Mouse (Mus musculus) monocyte, adult 5-6 weeks (primary cell): ENCODE data around the gene Zdhhc6. TPM values are rescaled to one million over a fixed set of nuclear protein-coding genes. Genes with fewer than 3 reads are reported as not detected.

Experiments used
- ATAC-seq: fragments of 153-309, 156-312 bp; replicated peaks from 2 replicates; pipeline ENCODE4 v1.8.0; 2017; ENCODE audit warnings: mild to moderate bottlenecking; ENCODE audit not compliant: low TSS enrichment, insufficient number of reproducible peaks, severe bottlenecking, poor library complexity, low FRiP score
- total RNA-seq: library from RNA; stranded (forward); fragments of 200-1000, 200-491, 200-594 nt; gene quantifications from 3 replicates; pipeline ENCODE4 v1.2.3, GENCODE M21; 2017

The Zdhhc6 gene
- total RNA-seq, 1 experiment from 2014 or later: 84.5 TPM

DNA sequence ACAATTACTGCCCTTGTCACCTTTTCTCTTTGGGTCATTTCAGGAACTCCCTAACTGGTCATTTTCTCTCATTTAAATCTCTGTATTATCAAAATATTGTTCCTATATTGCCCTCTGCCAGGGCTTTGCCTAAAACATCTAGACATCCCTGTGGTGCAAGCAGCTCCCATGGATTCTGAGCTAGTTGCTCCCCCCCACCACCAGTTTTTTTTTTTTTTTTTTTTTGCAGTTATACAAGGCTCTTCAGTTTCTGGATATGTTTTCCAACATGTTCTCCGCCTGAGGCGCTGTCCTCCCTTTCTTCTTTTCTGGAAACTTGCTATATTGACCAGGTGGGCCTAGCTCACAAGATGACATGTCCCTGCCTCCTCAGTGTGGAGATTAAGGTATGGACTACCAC lies 2.2 kb downstream of the Zdhhc6 start:
- no peak for ATAC-seq

GRCm38 (mm10) chr19:55311874-55312273 lies 4.0 kb downstream of the Zdhhc6 start:
- peak; percentile 77 for ATAC-seq

GRCm38 (mm10) chr19:55305024-55305423 lies 10.8 kb downstream of the Zdhhc6 start:
- ATAC-seq: no peak

DNA sequence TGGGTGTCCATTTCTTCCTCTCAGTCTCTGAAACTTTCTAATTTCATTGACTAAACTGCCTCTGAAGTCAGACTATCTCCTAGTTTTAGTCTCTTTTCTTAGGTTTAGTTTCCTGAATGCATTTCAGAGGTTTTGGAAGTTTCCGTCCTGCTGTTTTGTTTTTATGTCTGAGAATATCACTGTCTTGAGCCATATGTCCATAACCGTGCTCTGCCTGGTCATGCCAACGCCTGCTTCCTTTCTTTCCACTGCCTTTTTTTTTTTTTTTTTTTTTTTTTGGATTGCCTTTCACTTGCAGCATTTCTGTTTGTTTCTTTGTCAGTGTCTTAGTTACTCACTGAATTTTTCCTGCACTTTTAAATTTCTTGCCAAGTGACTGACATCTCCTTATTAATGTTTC lies 15.3 kb downstream of the Zdhhc6 start:
- no peak for ATAC-seq

GRCm38 (mm10) chr19:55299378-55299777 lies 16.5 kb downstream of the Zdhhc6 start:
- ATAC-seq: no peak; the same call in 1 of the 2 replicates

DNA sequence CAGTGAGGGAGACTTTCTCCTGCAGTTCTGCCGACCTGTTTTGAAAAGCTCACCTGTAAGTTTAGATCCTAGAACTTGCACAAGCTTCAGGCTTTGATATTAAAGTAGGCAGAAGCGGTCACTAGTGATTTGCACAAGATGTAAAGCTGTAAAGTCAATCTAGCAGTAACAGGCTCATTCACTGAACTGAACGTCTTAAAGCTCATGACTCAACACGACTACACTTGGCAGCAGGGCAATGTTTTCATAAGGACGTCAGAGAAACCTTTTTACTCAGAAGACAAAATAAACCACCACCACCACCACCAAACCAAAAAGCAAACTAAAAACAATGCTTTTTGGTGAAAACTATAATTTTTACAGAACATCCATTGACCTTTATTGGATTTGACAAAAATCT lies 17.9 kb downstream of the Zdhhc6 start:
- no peak for ATAC-seq

GRCm38 (mm10) chr19:55297489-55297888 lies 18.3 kb downstream of the Zdhhc6 start:
- no peak for ATAC-seq

DNA sequence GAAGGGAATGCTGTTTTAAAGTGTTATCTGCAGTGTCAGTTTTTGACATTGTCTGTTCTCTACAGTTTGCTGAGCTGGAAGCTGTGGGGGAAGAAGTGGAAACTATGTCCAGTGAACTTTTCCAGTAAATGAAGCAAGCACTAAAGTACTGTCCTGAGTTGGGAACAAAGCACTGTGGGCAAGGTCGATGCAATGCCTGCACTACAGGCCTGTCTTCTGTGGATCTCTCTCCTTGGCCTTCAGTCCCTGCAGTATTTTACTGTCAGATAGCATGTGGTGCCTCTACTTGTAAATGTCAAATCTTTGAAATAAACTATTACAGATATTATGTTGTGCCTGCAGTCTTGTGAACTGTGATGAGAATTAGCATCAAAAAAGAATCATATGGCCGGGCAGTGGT lies 19.5 kb downstream of the Zdhhc6 start:
- no peak for ATAC-seq

DNA sequence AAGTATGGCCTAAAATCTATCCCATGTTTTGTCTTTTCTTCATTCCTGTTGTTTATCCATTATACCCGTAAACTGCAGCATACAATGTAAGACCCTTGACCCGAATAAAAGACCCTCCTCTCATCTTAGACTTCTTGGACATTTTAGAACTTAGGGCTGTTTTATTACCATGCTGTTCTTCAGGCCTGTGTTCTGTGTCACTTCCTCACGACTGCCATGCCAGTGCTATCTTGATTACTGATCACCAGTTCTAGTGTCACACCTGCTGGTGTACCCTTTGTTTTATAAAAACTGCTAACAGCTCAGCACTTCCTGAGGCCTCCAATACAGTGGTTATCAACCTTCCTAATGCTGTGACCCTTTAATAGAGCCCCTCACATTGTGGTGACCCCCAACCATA lies 20.3 kb downstream of the Zdhhc6 start:
- no peak for ATAC-seq

DNA sequence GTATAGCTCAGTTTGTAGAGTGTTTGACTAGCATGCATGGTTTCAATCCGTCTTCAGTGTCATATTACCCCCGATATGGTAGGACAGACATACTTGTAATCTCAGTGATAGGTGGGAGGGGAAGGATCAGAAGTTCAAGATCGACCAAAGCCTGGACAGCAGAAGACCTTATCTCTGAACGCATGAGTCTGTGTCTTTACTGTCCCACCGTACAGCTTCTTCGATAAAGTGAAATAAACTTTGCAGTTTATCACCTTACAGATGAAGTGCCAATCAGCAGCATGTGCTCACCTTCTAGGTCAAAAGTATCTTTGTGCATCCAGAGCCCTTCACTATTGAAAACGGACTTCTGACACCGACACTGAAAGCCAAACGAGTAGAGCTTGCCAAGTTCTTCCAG lies 20.8 kb downstream of the Zdhhc6 start:
- ATAC-seq: no peak

- ATAC-seq: no peak
These were observed 22.7 kb downstream of the Zdhhc6 start for GRCm38 (mm10) chr19:55293175-55293574.

GRCm38 (mm10) chr19:55292210-55292850 lies 23.5 kb downstream of the Zdhhc6 start:
- no peak for ATAC-seq

- ATAC-seq: no peak
These were observed 25.1 kb downstream of the Zdhhc6 start for GRCm38 (mm10) chr19:55290621-55291270.

DNA sequence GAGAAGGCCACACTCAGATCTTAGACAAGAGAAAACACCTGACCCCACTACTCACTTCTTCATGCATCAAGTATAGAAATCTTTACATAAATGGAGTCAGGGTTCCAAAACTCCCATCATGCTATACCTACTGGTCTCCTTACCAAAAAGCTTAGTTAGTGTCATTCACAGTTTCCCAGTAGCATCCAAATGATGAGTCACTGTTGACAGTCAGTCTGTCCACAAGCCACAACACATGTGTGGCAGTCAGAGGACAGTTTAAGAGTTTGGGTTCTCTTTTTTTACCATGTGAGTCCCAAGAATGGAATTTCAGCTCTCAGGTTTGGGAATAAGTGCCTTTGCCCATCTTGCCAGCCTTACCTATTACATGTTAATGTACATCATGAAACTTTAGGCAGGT lies 26.9 kb downstream of the Zdhhc6 start:
- no peak for ATAC-seq

DNA sequence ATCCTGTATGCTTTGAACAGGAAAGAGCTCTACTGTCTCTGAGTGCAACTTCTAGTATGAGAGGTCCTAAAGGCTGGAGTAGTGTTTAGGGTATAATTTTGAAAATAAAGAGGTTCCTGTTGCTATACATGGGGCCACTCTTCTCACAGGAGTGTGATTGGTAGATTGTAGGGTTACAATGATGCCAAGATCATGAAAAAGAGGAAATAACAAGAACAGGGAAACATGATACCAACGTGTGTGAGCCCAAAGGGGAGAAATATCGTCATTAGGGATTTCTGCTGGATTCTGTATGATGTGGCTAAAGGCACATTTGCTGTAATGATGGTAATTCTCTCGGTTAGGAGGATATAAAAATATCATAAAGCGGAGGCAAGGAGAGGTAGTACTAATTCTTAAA lies 29.8 kb downstream of the Zdhhc6 start:
- ATAC-seq: no peak

DNA sequence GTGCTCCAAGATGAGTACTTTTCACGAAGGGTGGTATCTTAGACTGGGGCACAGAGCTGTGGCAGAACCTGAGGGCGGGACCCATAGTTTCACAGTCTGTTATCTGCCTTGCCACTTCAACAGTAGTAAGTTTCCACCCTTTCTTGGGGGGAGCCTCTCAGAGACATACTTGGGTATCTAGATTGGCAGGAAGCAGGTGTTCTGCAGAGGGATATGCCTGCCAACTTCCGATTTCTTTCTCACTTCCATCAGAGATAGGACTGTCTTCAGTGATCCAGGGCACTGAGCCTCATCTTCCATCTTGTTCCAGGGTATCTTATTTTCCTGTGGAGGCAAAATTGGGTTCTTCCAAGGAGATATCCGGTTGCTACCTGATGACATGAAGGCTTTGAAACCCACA lies 31.7 kb downstream of the Zdhhc6 start:
- no peak for ATAC-seq

- ATAC-seq: no peak
These were observed 39.1 kb downstream of the Zdhhc6 start for GRCm38 (mm10) chr19:55276770-55277169.

DNA sequence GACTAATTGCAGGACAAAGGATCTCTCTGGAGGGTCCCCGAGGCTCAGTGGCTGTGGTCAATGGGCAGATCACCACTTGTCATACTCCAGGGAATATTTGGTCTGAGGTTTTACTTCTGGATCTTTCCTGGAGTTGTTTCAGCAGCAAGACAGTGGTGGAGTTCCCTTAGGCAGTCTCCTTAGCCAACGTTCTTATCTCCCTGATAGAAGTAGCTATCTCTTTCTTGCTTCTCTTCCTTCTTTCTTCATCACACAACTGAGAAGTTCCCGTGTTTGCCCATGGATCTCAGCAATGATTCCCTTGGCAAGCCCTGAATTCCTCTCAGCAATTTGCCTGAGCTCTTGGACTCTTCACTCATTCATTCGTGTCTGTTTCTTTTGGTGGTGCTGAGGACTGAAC lies 39.7 kb downstream of the Zdhhc6 start:
- no peak for ATAC-seq

GRCm38 (mm10) chr19:55273340-55273739 lies 42.5 kb downstream of the Zdhhc6 start:
- ATAC-seq: no peak

- no peak for ATAC-seq
These were observed 44.4 kb downstream of the Zdhhc6 start for GRCm38 (mm10) chr19:55271448-55271847.

GRCm38 (mm10) chr19:55269051-55269450 lies 46.8 kb downstream of the Zdhhc6 start:
- no peak for ATAC-seq
